Mouse (Mus musculus) neural tube, embryonic 11.5 days (tissue): ENCODE data around the gene Aqp6. TPM values are rescaled to one million over a fixed set of nuclear protein-coding genes. Genes with fewer than 3 reads are reported as not detected.

Experiments used
- ATAC-seq: fragments of 200-750 bp; cut with Nextera tagmentation; 2 replicates; pipeline ENCODE4 v1.8.0; 2017; ENCODE audit warnings: moderate number of reproducible peaks, mild to moderate bottlenecking, moderate TSS enrichment, moderate library complexity; ENCODE audit not compliant: insufficient read depth, low FRiP score, low TSS enrichment
- DNase-seq: peaks from one replicate; pipeline ENCODE4 v3.0.0-alpha.2; 2015; ENCODE audit warnings: low spot score
- H3K27ac ChIP-seq: fragments of 300-500 bp; sonication (generic); 2 replicates; pipeline ENCODE4 v1.5.1; 2014; ENCODE audit warnings: low read depth, mild to moderate bottlenecking, low read length
- H3K27me3 ChIP-seq: fragments of 300-500 bp; sonication (generic); 2 replicates; pipeline ENCODE4 v1.6.1; 2014; ENCODE audit warnings: mild to moderate bottlenecking, low read length, mixed read lengths; ENCODE audit not compliant: control insufficient read depth, insufficient read depth
- H3K36me3 ChIP-seq: fragments of 300-500 bp; sonication (generic); 2 replicates; pipeline ENCODE4 v1.6.1; 2014; ENCODE audit warnings: mild to moderate bottlenecking, low read length, moderate library complexity, mixed read lengths; ENCODE audit not compliant: control insufficient read depth, insufficient read depth
- H3K4me1 ChIP-seq: fragments of 300-500 bp; sonication (generic); 2 replicates; pipeline ENCODE4 v1.6.1; 2014; ENCODE audit warnings: low read length, mixed read lengths; ENCODE audit not compliant: control insufficient read depth, insufficient read depth
- H3K4me2 ChIP-seq: fragments of 300-500 bp; sonication (generic); 2 replicates; pipeline ENCODE4 v1.6.1; 2014; ENCODE audit warnings: low read depth, mild to moderate bottlenecking, moderate library complexity
- H3K4me3 ChIP-seq: fragments of 300-500 bp; sonication (generic); 2 replicates; pipeline ENCODE4 v1.5.1; 2014; ENCODE audit warnings: low read depth, low read length
- H3K9ac ChIP-seq: fragments of 300-500 bp; sonication (generic); 2 replicates; pipeline ENCODE4 v1.6.1; 2014; ENCODE audit warnings: mild to moderate bottlenecking, low read length
- H3K9me3 ChIP-seq: fragments of 300-500 bp; sonication (generic); 2 replicates; pipeline ENCODE4 v1.6.1; 2016; ENCODE audit warnings: low read length; ENCODE audit not compliant: control insufficient read depth
- WGBS: fragments of 180-500 bp; shearing (Covaris S2); extraction: QIAGEN DNeasy Blood & Tissue Kit; methylation state at CpG from one replicate; pipeline ENCODE4 v1.1.7; 2014; 5-methylcytosine and 5-hydroxymethylcytosine counted together
- polyA plus RNA-seq: library from polyadenylated mRNA; unstranded; fragments of >200 nt; fragmentation: Nextera tagmentation; extraction: Ambion mirVana; gene quantifications from 2 replicates; pipeline ENCODE4 v1.2.1, GENCODE M21; 2014

The Aqp6 gene
- polyA plus RNA-seq, 1 experiment from 2014 or later = 0.66 TPM

- 2% methylated on average over 54 of the region's 54 CpGs for WGBS
- peak overlapping the region; percentile 49 for H3K4me2 ChIP-seq
- no peaks in the 10 kb centered on the region for H3K36me3 ChIP-seq
- H3K9ac ChIP-seq = peak overlapping the region; percentile 37
- DNase-seq = peak; percentile 68
- H3K27ac ChIP-seq = no peak overlapping the region
- peak overlapping the region; percentile 21 for H3K4me3 ChIP-seq
- ATAC-seq = no peak
- H3K4me1 ChIP-seq = peaks cover 15% of the 10 kb centered on the region
- peaks cover 66% of the 10 kb centered on the region for H3K27me3 ChIP-seq
- no peaks in the 10 kb centered on the region for H3K9me3 ChIP-seq
Observed at GRCm38 (mm10) chr15:99583463-99584344, 17.5 kb upstream of the Aqp6 start.

- under 1% methylated on average over 24 of the region's 24 CpGs for WGBS
- peaks cover 75% of the 10 kb centered on the region for H3K27me3 ChIP-seq
- ATAC-seq (no peak), DNase-seq (no peak)
- no peak overlapping the region for H3K27ac ChIP-seq
- H3K9me3 ChIP-seq = no peaks in the 10 kb centered on the region
- H3K4me3 ChIP-seq = peak overlapping the region; percentile 21
- no peaks in the 10 kb centered on the region for H3K36me3 ChIP-seq
- peak overlapping the region; percentile 49 for H3K4me2 ChIP-seq
- no peak overlapping the region; the same call in 1 of the 2 replicates for H3K9ac ChIP-seq
- H3K4me1 ChIP-seq = peaks cover 15% of the 10 kb centered on the region
Observed at GRCm38 (mm10) chr15:99584407-99585202, 16.6 kb upstream of the Aqp6 start.

GRCm38 (mm10) chr15:99585741-99586140, 15.5 kb upstream of the Aqp6 start:
- peaks cover 15% of the 10 kb centered on the region for H3K4me1 ChIP-seq
- WGBS = 68% methylated on average over 6 of the region's 6 CpGs
- H3K9ac ChIP-seq = no peak overlapping the region
- no peaks in the 10 kb centered on the region for H3K36me3 ChIP-seq
- no peak overlapping the region for H3K27ac ChIP-seq
- DNase-seq (no peak), ATAC-seq (no peak)
- no peaks in the 10 kb centered on the region for H3K9me3 ChIP-seq
- no peak overlapping the region for H3K4me2 ChIP-seq
- peaks cover 86% of the 10 kb centered on the region for H3K27me3 ChIP-seq
- H3K4me3 ChIP-seq = no peak overlapping the region

- peaks cover 15% of the 10 kb centered on the region for H3K4me1 ChIP-seq
Observed at GRCm38 (mm10) chr15:99586525-99586924, 14.7 kb upstream of the Aqp6 start.

GRCm38 (mm10) chr15:99589237-99589636, 12.0 kb upstream of the Aqp6 start:
- WGBS = 3% methylated on average over 9 of the region's 9 CpGs
- Histone ChIP-seq H3K9me3 (no peaks in the 10 kb centered on the region), H3K4me1 (peaks cover 8% of the 10 kb centered on the region), H3K9ac (no peak overlapping the region), H3K4me3 (no peak overlapping the region), H3K4me2 (no peak overlapping the region), H3K27me3 (peaks cover 90% of the 10 kb centered on the region), H3K27ac (no peak overlapping the region), H3K36me3 (no peaks in the 10 kb centered on the region)
- no peak for DNase-seq
- no peak for ATAC-seq

More at GRCm38 (mm10) chr15:99586525-99586924, 14.7 kb upstream of the Aqp6 start:
- 91% methylated on average over 3 of the region's 3 CpGs for WGBS
- ATAC-seq = no peak
- Histone ChIP-seq H3K36me3 (no peaks in the 10 kb centered on the region), H3K4me3 (no peak overlapping the region), H3K27ac (no peak overlapping the region), H3K4me2 (no peak overlapping the region), H3K27me3 (peaks cover 94% of the 10 kb centered on the region), H3K9ac (no peak overlapping the region), H3K9me3 (no peaks in the 10 kb centered on the region)
- no peak for DNase-seq

- DNase-seq (no peak), ATAC-seq (no peak)
- peaks cover 89% of the 10 kb centered on the region for H3K27me3 ChIP-seq
- H3K4me2 ChIP-seq = no peak overlapping the region
- H3K9ac ChIP-seq = no peak overlapping the region
- no peak overlapping the region for H3K4me3 ChIP-seq
- H3K9me3 ChIP-seq = no peaks in the 10 kb centered on the region
- H3K36me3 ChIP-seq = no peaks in the 10 kb centered on the region
- WGBS = 25% methylated on average over 7 of the region's 7 CpGs
- peaks cover 3% of the 10 kb centered on the region for H3K4me1 ChIP-seq
- H3K27ac ChIP-seq = no peak overlapping the region
Observed at GRCm38 (mm10) chr15:99589704-99590103, 11.5 kb upstream of the Aqp6 start.

GRCm38 (mm10) chr15:99590429-99591084, 10.6 kb upstream of the Aqp6 start, which contains the start of gene Aqp5:
Gene Aqp5, plus strand, starts transcription at chr15:99590782.
- Histone ChIP-seq H3K27me3 (peaks cover 83% of the 10 kb centered on the region), H3K36me3 (no peaks in the 10 kb centered on the region), H3K4me2 (peak within 1 kb of the TSS; percentile 44), H3K4me1 (no peaks in the 10 kb centered on the region), H3K9ac (no peak within 1 kb of the TSS), H3K27ac (no peak within 1 kb of the TSS), H3K4me3 (peak within 1 kb of the TSS; percentile 36), H3K9me3 (no peaks in the 10 kb centered on the region)
- DNase-seq = peak; percentile 53
- peak; percentile 61; the same call in 1 of the 2 replicates for ATAC-seq
- 1% methylated on average over 54 of the region's 83 CpGs for WGBS

GRCm38 (mm10) chr15:99592177-99592576, 9.0 kb upstream of the Aqp6 start:
- Histone ChIP-seq H3K4me3 (no peak overlapping the region), H3K27ac (no peak overlapping the region), H3K4me2 (no peak overlapping the region), H3K9me3 (no peaks in the 10 kb centered on the region), H3K27me3 (peaks cover 67% of the 10 kb centered on the region), H3K36me3 (no peaks in the 10 kb centered on the region), H3K4me1 (no peaks in the 10 kb centered on the region), H3K9ac (no peak overlapping the region)
- ATAC-seq (no peak), DNase-seq (no peak)
- WGBS = 78% methylated on average over 8 of the region's 8 CpGs
